Mouse (Mus musculus): ENCODE results near the gene Akap11. TPM values are rescaled to one million over a fixed set of nuclear protein-coding genes. Genes with fewer than 3 reads are reported as not detected.

Akap11 gene
- polyA plus RNA-seq, 1 experiment from 2014 or later: 34.5 TPM

Other genes with a start within 250 kb of the Akap11 start
- 0.09 and 0.20 TPM in 2 replicates for gene Tnfsf11, start 228.8 kb downstream of the Akap11 start, polyA plus RNA-seq (2014; fragmentation: Nextera tagmentation; extraction: Ambion mirVana)
- gene Dgkh, start 196.0 kb upstream of the Akap11 start, polyA plus RNA-seq (2014; fragmentation: Nextera tagmentation; extraction: Ambion mirVana): 4.0 and 4.1 TPM in 2 replicates